Mouse (Mus musculus) heart, postnatal 0 days (tissue): ENCODE results near the gene Gfra1.

Experiments
- CTCF ChIP-seq: IDR thresholded peaks from 2 replicates; pipeline ENCODE4 v1.5.1; 2016; ENCODE audit warnings: antibody characterized with exemption, control low read depth, low read depth
- EP300 ChIP-seq: IDR thresholded peaks from 2 replicates; pipeline ENCODE4 v1.6.1; 2016; ENCODE audit warnings: antibody characterized with exemption, low read depth

- TF ChIP-seq EP300 (no peak), CTCF (no peak)
Measured at GRCm38 (mm10) chr19:58460361-58461022, 4.8 kb upstream of the Gfra1 start.
